Comparison of ENCODE assay signal across 14 mouse cellular contexts in the genomic region with DNA sequence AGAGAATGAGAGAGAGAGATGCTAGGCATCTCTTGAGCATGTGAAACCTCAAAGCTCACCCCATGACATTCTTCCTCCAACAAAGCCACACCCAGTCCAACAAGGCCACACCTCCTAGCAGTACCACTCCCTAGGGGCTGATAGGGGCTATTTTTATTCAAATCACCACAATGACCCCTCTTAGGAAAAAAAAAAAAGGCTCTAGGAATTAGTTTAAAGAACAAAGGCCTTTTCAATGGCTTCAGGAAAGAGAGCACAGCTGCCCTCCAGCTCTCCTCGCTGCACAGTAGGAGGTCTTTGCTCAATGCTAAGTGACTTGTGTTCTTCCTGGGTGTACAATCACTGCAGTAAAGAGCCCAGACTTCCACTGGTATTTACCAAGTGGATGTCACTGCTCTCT.
A peak's percentile ranks its signal among the peaks of the same experiment; 100 is the strongest.
DNase-seq lines count a peak whose midpoint lies in the region; ATAC-seq and TF ChIP-seq lines count a peak whose summit lies in the region.
"Had no signal": no experiment of that assay in that cellular context is flagged by ENCODE, and none has a peak within 500 bp of the region (broad histone marks: within the 10 kb centered on the region; RNA-seq: fewer than 3 reads in every experiment).

No protein-coding gene starts in this region.

- no peak for ATAC-seq in embryonic facial prominence, embryonic 14.5 days (ENCODE audit: low read depth)
- ATAC-seq in hindbrain, embryonic 14.5 days (ENCODE audit: low FRiP score), result peak; percentile 43; the same call in 1 of the 2 replicates
- ATAC-seq: activated CD4-positive, CD25-positive, alpha-beta regulatory T cell, adult 4 months; liver, postnatal 0 days had no signal

- H3K4me3 ChIP-seq in ES-Bruce4 (ENCODE audit: low read depth, low read length), result no peak overlapping the region
- no peak overlapping the region for H3K4me3 ChIP-seq in embryonic facial prominence, embryonic 14.5 days (ENCODE audit: low read depth, low read length)
- no peak overlapping the region for H3K4me3 ChIP-seq in hindbrain, embryonic 14.5 days (replicated peaks; ENCODE audit: low read length)

- WGBS in embryonic facial prominence, embryonic 14.5 days, result 4% methylated on average over 1 of the region's 1 CpGs
- 0% methylated on average over 1 of the region's 1 CpGs for WGBS in hindbrain, embryonic 14.5 days

- peak; percentile 99 for DNase-seq in R1 (ENCODE audit: low read depth, low spot score)
- DNase-seq in embryonic facial prominence, embryonic 14.5 days (ENCODE audit: low spot score), result peak; percentile 9
- no peak for DNase-seq in hindbrain, embryonic 14.5 days (ENCODE audit: low spot score)
- no peak for DNase-seq in ovary, adult 18-20 months (ENCODE audit: low spot score)
- DNase-seq in kidney, adult 8-10 months, result no peak
- DNase-seq in cerebellum, postnatal 36 days, result no peak
- no peak for DNase-seq in spleen, adult 18-20 months
- DNase-seq: cerebellum, postnatal 25 days; heart, postnatal 36 days; kidney, adult 9 months; liver, postnatal 0 days; right cerebral cortex, postnatal 4 days had no signal

- H3K4me1 ChIP-seq in ES-Bruce4 (ENCODE audit: control insufficient read depth, insufficient read depth, low read length), result no peaks in the 10 kb centered on the region
- no peaks in the 10 kb centered on the region for H3K4me1 ChIP-seq in embryonic facial prominence, embryonic 14.5 days (ENCODE audit: control insufficient read depth, insufficient read depth, low read length)
- H3K4me1 ChIP-seq in hindbrain, embryonic 14.5 days (replicated peaks; ENCODE audit: control insufficient read depth, insufficient read depth, low read length), result no peaks in the 10 kb centered on the region

- no peak for TF ChIP-seq CTCF in ES-Bruce4 (IDR thresholded peaks at IDR 0.05; ENCODE audit: low read depth, low read length)

- H3K27ac ChIP-seq in ES-Bruce4 (ENCODE audit: insufficient read depth, low read length), result peak overlapping the region; percentile 93
- no peak overlapping the region for H3K27ac ChIP-seq in embryonic facial prominence, embryonic 14.5 days (replicated peaks; ENCODE audit: low read depth, low read length)
- H3K27ac ChIP-seq in hindbrain, embryonic 14.5 days, result no peak overlapping the region

- H3K9ac ChIP-seq in ES-Bruce4 (ENCODE audit: low read depth, poor library complexity, severe bottlenecking), result no peak overlapping the region
- no peak overlapping the region for H3K9ac ChIP-seq in embryonic facial prominence, embryonic 14.5 days (ENCODE audit: low read depth, low read length)
- H3K9ac ChIP-seq in hindbrain, embryonic 14.5 days, result no peak overlapping the region
- H3K9ac ChIP-seq: liver, postnatal 0 days had no signal

- peak; percentile 90 for TF ChIP-seq EP300 in ES-Bruce4 (IDR thresholded peaks at IDR 0.05; ENCODE audit: insufficient read depth, low read depth, low read length)

- H3K27me3 ChIP-seq in ES-Bruce4 (ENCODE audit: control insufficient read depth, insufficient read depth, low read length, poor library complexity, severe bottlenecking), result no peaks in the 10 kb centered on the region
- H3K27me3 ChIP-seq in embryonic facial prominence, embryonic 14.5 days (replicated peaks; ENCODE audit: control insufficient read depth, insufficient read depth, low read length), result no peaks in the 10 kb centered on the region
- no peaks in the 10 kb centered on the region for H3K27me3 ChIP-seq in hindbrain, embryonic 14.5 days (ENCODE audit: control insufficient read depth, insufficient read depth, low read length)

- H3K36me3 ChIP-seq in ES-Bruce4 (ENCODE audit: control insufficient read depth, insufficient read depth, low read length, poor library complexity, severe bottlenecking), result no peaks in the 10 kb centered on the region
- no peaks in the 10 kb centered on the region for H3K36me3 ChIP-seq in embryonic facial prominence, embryonic 14.5 days (ENCODE audit: control insufficient read depth, insufficient read depth, low read length)
- H3K36me3 ChIP-seq in hindbrain, embryonic 14.5 days (replicated peaks; ENCODE audit: control insufficient read depth, insufficient read depth), result no peaks in the 10 kb centered on the region

- no peak for TF ChIP-seq POLR2A in ES-Bruce4 (IDR thresholded peaks at IDR 0.05; ENCODE audit: insufficient read depth, low read length)

- H3K4me2 ChIP-seq in embryonic facial prominence, embryonic 14.5 days (ENCODE audit: low read depth, low read length), result no peak overlapping the region
- no peak overlapping the region for H3K4me2 ChIP-seq in hindbrain, embryonic 14.5 days (replicated peaks)

- peaks cover 32% of the 10 kb centered on the region for H3K9me3 ChIP-seq in ES-Bruce4 (replicated peaks; ENCODE audit: control insufficient read depth, insufficient read depth, low read length, poor library complexity, severe bottlenecking)
- H3K9me3 ChIP-seq in embryonic facial prominence, embryonic 14.5 days (ENCODE audit: control insufficient read depth, low read length), result no peaks in the 10 kb centered on the region
- H3K9me3 ChIP-seq in hindbrain, embryonic 14.5 days (ENCODE audit: control insufficient read depth, low read length), result no peaks in the 10 kb centered on the region

Comparison
In these comparisons a context has a peak if more than half of its experiments do, and no peak if none do; other contexts are left out.
1. DNase-seq: peak in R1 (single experiment) and embryonic facial prominence, embryonic 14.5 days (single experiment); none in hindbrain, embryonic 14.5 days (single experiment), ovary, adult 18-20 months (single experiment), kidney, adult 8-10 months (0 of 2), cerebellum, postnatal 36 days (0 of 2) and spleen, adult 18-20 months (0 of 2).